Mouse (Mus musculus) E14TG2a.4 (cell line): Measurements from ENCODE around the gene Brms1.

Experiments used
- CTCF ChIP-seq: conservative IDR thresholded peaks from 2 replicates; pipeline ENCODE4 v1.5.1; 2014; ENCODE audit warnings: low read length
- NANOG ChIP-seq: IDR thresholded peaks from 2 replicates; pipeline ENCODE4 v1.6.1; 2014; ENCODE audit warnings: borderline replicate concordance, low read length, mixed read lengths
- POU5F1 ChIP-seq: IDR thresholded peaks from 2 replicates; pipeline ENCODE4 v1.6.1; 2014; ENCODE audit warnings: low read length, borderline replicate concordance

- no peak for TF ChIP-seq CTCF
- TF ChIP-seq POU5F1: no peak
- TF ChIP-seq NANOG: no peak
These were observed 43.6 kb downstream of the Brms1 start for GRCm38 (mm10) chr19:5084834-5085144.
